Mouse (Mus musculus): Measurements from ENCODE around the gene Tnfaip6.

DNA sequence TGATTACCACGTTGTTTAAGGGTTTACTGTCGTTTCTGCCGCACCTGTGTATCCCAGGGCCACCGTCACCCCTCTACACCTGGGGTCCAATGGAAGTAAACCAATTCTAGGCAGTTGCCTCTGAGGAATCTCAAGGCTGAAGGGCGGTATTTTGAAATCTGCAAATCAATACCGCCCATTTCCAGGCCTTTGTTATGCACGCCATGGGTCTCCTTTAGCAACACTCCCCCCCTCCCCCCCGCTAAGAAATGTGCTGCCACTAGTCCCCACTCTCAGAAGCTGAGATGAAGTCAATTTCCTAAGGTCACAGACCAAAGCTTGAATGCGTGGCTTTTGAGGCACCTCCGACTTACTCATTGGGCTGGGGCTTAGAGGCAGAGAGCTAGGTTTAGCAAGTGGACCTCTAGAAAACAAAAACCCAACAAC is 34.3 kb downstream of the Tnfaip6 start:
- no peak for TF ChIP-seq CTCF (IDR thresholded peaks at IDR 0.05; ENCODE audit: borderline replicate concordance, control insufficient read depth, extremely low read depth, insufficient read depth, low read length, poor library complexity)
- no peak for TF ChIP-seq POLR2A (IDR thresholded peaks at IDR 0.05; ENCODE audit: control insufficient read depth, extremely low read depth, insufficient read depth, low read length, poor library complexity)
